Mouse (Mus musculus): Measurements from ENCODE around the gene Ccdc162.

DNA sequence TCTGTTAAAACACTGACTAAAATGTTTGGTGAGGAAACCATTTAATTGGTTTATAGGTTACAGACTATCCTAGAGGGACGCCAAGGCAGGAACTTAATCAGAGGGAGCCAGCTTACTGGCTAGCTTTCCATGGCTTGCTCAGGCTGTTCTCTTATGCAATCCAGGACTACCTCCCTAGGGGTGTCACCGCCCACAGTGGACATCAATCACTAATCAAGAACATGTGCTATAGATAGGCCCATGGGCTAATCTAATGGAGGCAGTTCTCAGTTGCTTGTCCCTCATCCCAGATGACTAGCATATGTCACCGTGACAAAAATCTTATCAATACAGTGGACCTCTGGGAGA, 178.5 kb downstream of the Ccdc162 start:
- TF ChIP-seq CTCF (IDR thresholded peaks at IDR 0.05; ENCODE audit: control insufficient read depth, insufficient read depth, low read length) = no peak
- TF ChIP-seq POLR2A (IDR thresholded peaks at IDR 0.05; ENCODE audit: borderline replicate concordance, control insufficient read depth, low read depth, low read length) = no peak
